Comparison of ENCODE assay signal across 13 mouse cellular contexts in genomic region chr16:7017310-7017709, GRCm38 (mm10).
"Had no signal": no experiment of that assay in that cellular context is flagged by ENCODE, and none has a peak within 500 bp of the region (broad histone marks: within the 10 kb centered on the region; RNA-seq: fewer than 3 reads in every experiment).

No protein-coding gene starts in this region.

- ATAC-seq: lung, postnatal 0 days had no signal

- DNase-seq: kidney, postnatal 14 days; lung, adult 2 months; lung, postnatal 36 days; midbrain, embryonic 14.5 days; thymus, adult 2 months; thymus, postnatal 25 days had no signal

- H3K4me3 ChIP-seq: limb, embryonic 10.5 days; liver, embryonic 15.5 days; midbrain, embryonic 10.5 days; neural tube, embryonic 12.5 days; stomach, embryonic 15.5 days had no signal

- H3K4me1 ChIP-seq: limb, embryonic 10.5 days; liver, embryonic 15.5 days; midbrain, embryonic 10.5 days; neural tube, embryonic 12.5 days; stomach, embryonic 15.5 days had no signal

- H3K4me2 ChIP-seq: liver, embryonic 11.5 days; liver, embryonic 15.5 days; neural tube, embryonic 12.5 days; stomach, embryonic 15.5 days had no signal

- H3K9me3 ChIP-seq: limb, embryonic 10.5 days; liver, embryonic 15.5 days; midbrain, embryonic 10.5 days; neural tube, embryonic 12.5 days; stomach, embryonic 15.5 days had no signal

- H3K27ac ChIP-seq: limb, embryonic 10.5 days; liver, embryonic 15.5 days; midbrain, embryonic 10.5 days; neural tube, embryonic 12.5 days; stomach, embryonic 15.5 days had no signal

- H3K36me3 ChIP-seq: limb, embryonic 10.5 days; liver, embryonic 15.5 days; midbrain, embryonic 10.5 days; neural tube, embryonic 12.5 days; stomach, embryonic 15.5 days had no signal

- H3K9ac ChIP-seq: liver, embryonic 15.5 days; neural tube, embryonic 12.5 days; stomach, embryonic 15.5 days had no signal

- H3K27me3 ChIP-seq: liver, embryonic 15.5 days; neural tube, embryonic 12.5 days; stomach, embryonic 15.5 days had no signal
